Mouse (Mus musculus) forebrain, embryonic 14.5 days (tissue): ENCODE measurements around the gene Fbxo21. TPM values are rescaled to one million over a fixed set of nuclear protein-coding genes. Genes with fewer than 3 reads are reported as not detected.

ENCODE experiments used
- polyA plus RNA-seq: library from polyadenylated mRNA; unstranded; fragments of >200 nt; fragmentation: Nextera tagmentation; extraction: Ambion mirVana; gene quantifications from 2 replicates; pipeline ENCODE4 v1.2.1, GENCODE M21; 2014

Gene Fbxo21
- polyA plus RNA-seq, 1 experiment from 2014 or later = 109 TPM

Other genes with a start within 250 kb of the Fbxo21 start
- gene Nos1, start 195.7 kb upstream of the Fbxo21 start, polyA plus RNA-seq = 3.0 and 4.3 TPM in 2 replicates
- 8.0 and 10.0 TPM in 2 replicates for gene Tesc, start 51.0 kb downstream of the Fbxo21 start, polyA plus RNA-seq
- 17.1 and 19.5 TPM in 2 replicates for gene Fbxw8, start 178.7 kb downstream of the Fbxo21 start, polyA plus RNA-seq
- 1.1 and 1.7 TPM in 2 replicates for gene Hrk, start 187.9 kb downstream of the Fbxo21 start, polyA plus RNA-seq